Mouse (Mus musculus): Measurements from ENCODE around the gene Galt. TPM values are rescaled to one million over a fixed set of nuclear protein-coding genes. Genes with fewer than 3 reads are reported as not detected.

Galt gene
- 25.6 and 26.9 TPM in 2 replicates for polyA plus RNA-seq (2014; fragmentation: Nextera tagmentation; extraction: Ambion mirVana)

DNA sequence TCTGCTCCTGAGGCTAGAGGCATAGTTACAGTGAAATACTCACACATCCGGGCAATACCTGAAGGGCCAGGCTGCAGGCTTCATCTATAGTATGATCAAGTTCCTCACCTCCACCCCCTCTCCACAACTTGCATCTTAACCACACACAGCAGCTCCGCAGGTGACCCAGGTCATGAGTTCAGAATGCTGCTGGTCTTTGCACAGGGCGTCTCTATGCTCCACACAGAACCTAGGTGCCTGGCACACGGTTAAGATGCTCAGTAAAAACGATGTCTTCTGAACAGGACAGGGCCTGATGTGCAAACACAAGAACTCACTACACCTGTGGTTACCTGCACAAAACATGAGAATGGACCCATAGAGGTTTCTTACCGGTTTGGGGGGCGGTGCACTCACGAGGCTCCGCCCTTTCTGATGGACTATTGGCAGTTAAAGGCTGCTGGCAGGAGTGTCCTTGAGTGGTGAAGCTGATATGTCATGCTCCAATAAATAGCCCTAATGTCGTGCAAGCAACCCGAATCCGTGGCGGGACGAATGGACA, at the start of gene Galt:
Gene Galt (plus strand): TSS at position 432 of the 541 bp plus-strand sequence.
- ATAC-seq (ENCODE audit: insufficient read depth) (peak; percentile 45), DNase-seq (peak; percentile 66)
- peaks cover 9% of the 10 kb centered on the region; the same call in 1 of the 2 replicates for H3K36me3 ChIP-seq (ENCODE audit: insufficient read depth)
- H3K27ac ChIP-seq (ENCODE audit: low read depth), result peak within 1 kb of the TSS; percentile 90
- peaks cover 4% of the 10 kb centered on the region; the same call in 1 of the 2 replicates for H3K4me1 ChIP-seq (ENCODE audit: insufficient read depth)
- no peaks in the 10 kb centered on the region for H3K27me3 ChIP-seq (ENCODE audit: insufficient read depth, low read length)
- peak within 1 kb of the TSS; percentile 73 for H3K9ac ChIP-seq
- TF ChIP-seq CTCF (IDR thresholded peaks at IDR 0.05; ENCODE audit: low read depth), result peak; percentile 2; the same call in 1 of the 2 replicates
- WGBS, result 12% methylated on average over 14 of the region's 14 CpGs
- H3K4me3 ChIP-seq (ENCODE audit: low read depth, low read length), result peak within 1 kb of the TSS; percentile 70
- peak within 1 kb of the TSS; percentile 97 for H3K4me2 ChIP-seq
- H3K9me3 ChIP-seq (ENCODE audit: low read depth, low read length), result no peaks in the 10 kb centered on the region

DNA sequence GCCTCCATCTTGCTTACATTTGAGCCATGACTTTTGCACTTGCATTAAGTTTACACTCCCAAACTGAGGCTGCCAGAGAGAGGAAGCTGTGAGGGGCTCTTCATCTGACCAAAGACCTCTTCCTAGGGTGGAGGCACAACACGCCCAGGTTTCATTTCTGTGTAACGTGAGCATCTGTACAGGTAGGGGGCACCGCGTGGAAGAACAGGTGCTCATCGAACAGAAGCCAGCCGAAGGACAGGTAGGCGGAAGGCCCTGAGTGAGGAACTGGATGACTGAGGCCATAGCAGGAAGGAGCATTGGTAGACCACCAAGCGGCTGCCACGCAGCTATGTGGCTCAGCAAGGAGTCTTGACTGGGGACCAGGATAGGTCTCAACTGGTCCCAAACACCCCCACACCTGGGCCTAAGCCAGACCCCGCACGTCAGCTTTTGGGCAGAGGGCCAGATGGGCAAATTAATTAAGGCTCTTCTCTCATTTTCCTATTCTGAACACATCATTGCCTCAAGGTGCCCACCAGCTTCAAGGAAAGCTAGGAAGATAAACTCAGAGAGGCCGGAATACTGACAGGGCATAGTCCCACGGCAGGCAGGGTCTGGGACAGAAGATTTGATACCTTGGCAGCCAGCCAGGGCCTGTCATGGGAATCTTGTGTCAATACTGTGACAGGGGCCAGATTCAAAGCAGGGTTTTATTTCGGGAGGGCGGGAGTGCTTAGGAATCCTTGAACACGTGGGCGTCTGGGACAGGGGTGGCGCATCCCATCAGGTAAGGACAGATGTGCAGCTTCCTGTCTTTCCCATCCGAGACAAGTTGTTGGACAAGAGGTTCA, 48.9 kb upstream of the Galt start:
- Histone ChIP-seq H3K9me3 (ENCODE audit: low read depth, low read length) (no peaks in the 10 kb centered on the region), H3K9ac (no peak overlapping the region), H3K4me3 (ENCODE audit: low read depth, low read length) (no peak overlapping the region), H3K27ac (ENCODE audit: low read depth) (no peak overlapping the region), H3K27me3 (ENCODE audit: insufficient read depth, low read length) (no peaks in the 10 kb centered on the region), H3K4me1 (ENCODE audit: insufficient read depth) (no peaks in the 10 kb centered on the region), H3K4me2 (no peak overlapping the region), H3K36me3 (ENCODE audit: insufficient read depth) (peaks cover under 1% of the 10 kb centered on the region; the same call in 1 of the 2 replicates)
- ATAC-seq (ENCODE audit: insufficient read depth) (no peak), DNase-seq (peak; percentile 40)
- no peak for TF ChIP-seq CTCF (IDR thresholded peaks at IDR 0.05; ENCODE audit: low read depth)
- 54% methylated on average over 19 of the region's 19 CpGs for WGBS

DNA sequence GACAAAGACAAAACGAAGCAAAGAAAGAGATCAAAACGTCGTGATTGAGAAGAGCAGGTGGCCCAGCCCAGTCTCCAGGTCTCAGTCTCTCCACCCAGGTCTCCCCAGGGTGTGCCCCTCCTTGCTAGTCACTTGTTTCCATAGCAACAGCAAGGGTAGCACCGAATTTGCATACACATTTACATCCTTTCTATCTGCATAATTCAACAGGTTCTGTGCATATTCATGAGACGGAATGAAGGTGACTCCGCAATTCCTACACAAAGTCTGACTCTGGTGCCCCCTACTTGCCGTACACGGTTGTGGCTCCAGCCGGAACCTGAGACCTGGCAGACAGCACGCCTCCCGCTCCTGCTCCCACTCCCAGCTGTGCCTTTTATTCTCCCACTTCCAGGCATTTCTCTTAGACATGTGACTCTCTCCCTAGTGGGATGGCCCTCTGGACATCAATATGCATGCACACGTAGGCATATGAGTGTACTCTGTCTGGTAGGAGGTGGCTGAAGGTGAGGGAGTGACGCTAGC, 48.0 kb upstream of the Galt start:
- peaks cover 4% of the 10 kb centered on the region; the same call in 1 of the 2 replicates for H3K4me1 ChIP-seq (ENCODE audit: insufficient read depth)
- H3K27me3 ChIP-seq (ENCODE audit: insufficient read depth, low read length), result no peaks in the 10 kb centered on the region
- H3K4me2 ChIP-seq, result 0 out of 2 replicates have a peak overlapping the region, but pooled peaks have one; percentile 6
- DNase-seq (peak; percentile 84), ATAC-seq (ENCODE audit: insufficient read depth) (peak; percentile 58)
- 2% methylated on average over 13 of the region's 13 CpGs for WGBS
- peaks cover 10% of the 10 kb centered on the region; the same call in 1 of the 2 replicates for H3K36me3 ChIP-seq (ENCODE audit: insufficient read depth)
- no peak overlapping the region for H3K4me3 ChIP-seq (ENCODE audit: low read depth, low read length)
- H3K27ac ChIP-seq (ENCODE audit: low read depth), result no peak overlapping the region
- TF ChIP-seq CTCF (IDR thresholded peaks at IDR 0.05; ENCODE audit: low read depth), result peak; percentile 80
- no peak overlapping the region for H3K9ac ChIP-seq
- no peaks in the 10 kb centered on the region for H3K9me3 ChIP-seq (ENCODE audit: low read depth, low read length)

DNA sequence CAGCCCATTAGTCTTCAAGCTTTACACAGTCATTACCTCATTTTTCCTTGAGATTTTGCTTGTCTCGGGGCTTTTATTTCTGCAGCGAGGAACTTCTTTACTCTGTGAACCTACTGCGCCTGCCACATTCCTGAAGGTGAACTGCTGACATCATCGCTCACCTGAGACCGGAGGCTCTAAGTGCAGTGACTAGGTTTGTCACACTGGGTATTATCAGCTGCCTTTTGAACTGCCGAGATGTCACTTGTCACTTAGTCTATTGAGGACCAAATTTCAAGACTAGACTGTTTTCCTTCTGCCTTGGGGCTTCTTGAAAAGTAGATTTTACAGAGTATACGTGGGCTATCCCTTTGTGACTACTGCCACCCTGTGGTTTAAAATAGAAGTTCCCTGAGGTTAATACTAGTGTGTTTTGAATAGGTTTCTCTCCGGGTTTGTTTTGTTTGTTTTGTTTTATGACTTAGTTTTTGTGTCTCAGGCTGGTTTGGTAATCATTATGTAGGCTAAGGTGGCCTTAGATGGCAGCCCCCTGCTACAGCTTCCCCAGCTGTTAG, 46.8 kb upstream of the Galt start:
- no peak overlapping the region for H3K27ac ChIP-seq (ENCODE audit: low read depth)
- 28% methylated on average over 8 of the region's 8 CpGs for WGBS
- peak; percentile 73 for TF ChIP-seq CTCF (IDR thresholded peaks at IDR 0.05; ENCODE audit: low read depth)
- no peak overlapping the region for H3K9ac ChIP-seq
- H3K4me3 ChIP-seq (ENCODE audit: low read depth, low read length), result no peak overlapping the region
- H3K36me3 ChIP-seq (ENCODE audit: insufficient read depth), result peaks cover 13% of the 10 kb centered on the region; the same call in 1 of the 2 replicates
- peaks cover 7% of the 10 kb centered on the region; the same call in 1 of the 2 replicates for H3K4me1 ChIP-seq (ENCODE audit: insufficient read depth)
- no peaks in the 10 kb centered on the region for H3K9me3 ChIP-seq (ENCODE audit: low read depth, low read length)
- H3K27me3 ChIP-seq (ENCODE audit: insufficient read depth, low read length), result no peaks in the 10 kb centered on the region
- H3K4me2 ChIP-seq, result no peak overlapping the region
- no peak for ATAC-seq (ENCODE audit: insufficient read depth)
- peak; percentile 92 for DNase-seq

DNA sequence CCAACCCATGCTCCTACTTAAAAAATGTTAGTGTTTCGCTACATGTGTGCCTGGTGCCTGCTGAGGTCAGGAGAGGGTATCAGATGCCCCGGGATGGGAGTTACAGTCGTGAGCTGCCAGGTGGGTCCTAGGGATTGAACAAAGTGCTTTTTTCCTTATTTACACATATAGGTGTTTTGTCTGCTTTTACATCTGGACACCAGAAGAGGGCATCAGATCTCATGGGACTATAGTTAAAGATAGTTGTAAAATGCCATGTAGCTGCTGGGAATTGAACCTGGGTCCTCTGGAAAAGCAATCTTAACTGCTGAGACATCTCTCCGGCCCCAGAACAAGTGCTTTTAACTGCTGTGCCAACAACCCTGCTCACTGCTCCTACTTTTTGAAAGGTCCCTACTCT, 44.8 kb upstream of the Galt start:
- Histone ChIP-seq H3K4me2 (no peak overlapping the region), H3K4me3 (ENCODE audit: low read depth, low read length) (no peak overlapping the region), H3K27me3 (ENCODE audit: insufficient read depth, low read length) (no peaks in the 10 kb centered on the region), H3K9ac (no peak overlapping the region), H3K9me3 (ENCODE audit: low read depth, low read length) (no peaks in the 10 kb centered on the region), H3K27ac (ENCODE audit: low read depth) (no peak overlapping the region), H3K36me3 (ENCODE audit: insufficient read depth) (peaks cover 13% of the 10 kb centered on the region; the same call in 1 of the 2 replicates), H3K4me1 (ENCODE audit: insufficient read depth) (peaks cover 10% of the 10 kb centered on the region)
- TF ChIP-seq CTCF (IDR thresholded peaks at IDR 0.05; ENCODE audit: low read depth), result 0 out of 2 replicates have a peak, but pooled peaks have one; percentile 2
- DNase-seq (no peak), ATAC-seq (ENCODE audit: insufficient read depth) (no peak)
- WGBS, result 42% methylated on average over 4 of the region's 4 CpGs

DNA sequence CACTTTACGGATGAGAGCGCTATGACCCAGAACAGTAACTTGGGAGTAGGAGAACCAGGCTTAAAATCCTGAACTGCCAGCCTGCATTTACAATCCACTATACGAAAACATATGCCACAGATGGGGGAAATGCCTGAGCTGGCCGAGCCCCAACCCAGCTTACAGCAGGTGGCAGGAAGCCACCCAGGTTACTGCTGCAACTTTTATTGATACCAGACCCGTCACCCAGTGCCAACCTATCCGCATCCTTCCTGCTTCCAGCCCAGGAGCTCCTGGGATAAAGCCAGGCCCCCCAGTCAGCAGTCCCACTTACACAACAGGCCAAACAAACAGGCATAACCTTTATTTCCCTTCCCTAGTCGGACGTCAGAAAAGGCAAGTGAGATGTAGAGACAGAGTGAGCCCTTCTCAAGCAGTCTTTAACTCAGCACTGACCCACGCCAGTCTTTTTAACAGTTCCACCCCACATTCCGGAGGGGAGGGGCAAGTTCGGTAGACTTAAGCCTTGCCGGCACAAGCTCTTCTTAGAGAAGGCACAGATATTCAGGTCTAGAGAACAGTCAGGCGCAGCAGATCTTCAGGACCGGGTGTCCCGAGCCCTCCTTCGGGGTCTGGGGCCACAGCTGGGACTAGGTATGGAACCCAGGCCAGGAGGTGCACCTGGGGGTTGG, 43.2 kb upstream of the Galt start:
- Histone ChIP-seq H3K4me3 (ENCODE audit: low read depth, low read length) (peak overlapping the region; percentile 88), H3K4me1 (ENCODE audit: insufficient read depth) (peaks cover 10% of the 10 kb centered on the region), H3K27me3 (ENCODE audit: insufficient read depth, low read length) (no peaks in the 10 kb centered on the region), H3K9ac (peak overlapping the region; percentile 96), H3K27ac (ENCODE audit: low read depth) (no peak overlapping the region), H3K4me2 (peak overlapping the region; percentile 94), H3K9me3 (ENCODE audit: low read depth, low read length) (no peaks in the 10 kb centered on the region), H3K36me3 (ENCODE audit: insufficient read depth) (peaks cover 25% of the 10 kb centered on the region)
- peak; percentile 20 for DNase-seq
- no peak for ATAC-seq (ENCODE audit: insufficient read depth)
- TF ChIP-seq CTCF (IDR thresholded peaks at IDR 0.05; ENCODE audit: low read depth), result no peak
- WGBS, result 69% methylated on average over 16 of the region's 16 CpGs
